Mouse (Mus musculus) lung, postnatal 10 days (tissue): ENCODE data around the gene Dmac2.
"Not testable (repeated sequence)": the region's sequence is repeated elsewhere in the genome, so short reads cannot be mapped to it uniquely, and the experiment has no call there.

Experiments
- DNase-seq: peaks from one replicate; pipeline ENCODE4 v3.0.0; 2021

Gene Dmac2

GRCm38 (mm10) chr7:25618865-25619721 is at the start of gene Dmac2:
Gene Dmac2 (plus strand): TSS chr7:25619414.
- peak; percentile 95 for DNase-seq

- not testable (repeated sequence) for DNase-seq
Observed at GRCm38 (mm10) chr7:25573806-25574205, 45.4 kb upstream of the Dmac2 start.

- no peak for DNase-seq
Observed at GRCm38 (mm10) chr7:25575105-25575504, 44.1 kb upstream of the Dmac2 start.

- DNase-seq, result no peak
Observed at GRCm38 (mm10) chr7:25575870-25576269, 43.3 kb upstream of the Dmac2 start.

GRCm38 (mm10) chr7:25576308-25576707 is 42.9 kb upstream of the Dmac2 start:
- DNase-seq, result not testable (repeated sequence)

GRCm38 (mm10) chr7:25576793-25577437 is 42.3 kb upstream of the Dmac2 start:
- not testable (repeated sequence) for DNase-seq

- no peak for DNase-seq
Observed at GRCm38 (mm10) chr7:25579441-25579840, 39.8 kb upstream of the Dmac2 start.

- no peak for DNase-seq
Observed at GRCm38 (mm10) chr7:25582301-25582810, 36.9 kb upstream of the Dmac2 start.

- no peak for DNase-seq
Observed at GRCm38 (mm10) chr7:25584651-25585050, 34.6 kb upstream of the Dmac2 start.

GRCm38 (mm10) chr7:25585351-25586204 is 33.6 kb upstream of the Dmac2 start:
- no peak for DNase-seq

- no peak for DNase-seq
Observed at GRCm38 (mm10) chr7:25591226-25591625, 28.0 kb upstream of the Dmac2 start.

- no peak for DNase-seq
Observed at GRCm38 (mm10) chr7:25593859-25594258, 25.4 kb upstream of the Dmac2 start.

- DNase-seq, result peak; percentile 76
Observed at GRCm38 (mm10) chr7:25599663-25600062, 19.6 kb upstream of the Dmac2 start.

GRCm38 (mm10) chr7:25600666-25601065 is 18.5 kb upstream of the Dmac2 start:
- no peak for DNase-seq

GRCm38 (mm10) chr7:25601346-25601745 is 17.9 kb upstream of the Dmac2 start:
- DNase-seq, result no peak

- no peak for DNase-seq
Observed at GRCm38 (mm10) chr7:25606625-25607063, 12.6 kb upstream of the Dmac2 start.

- DNase-seq, result no peak
Observed at GRCm38 (mm10) chr7:25607196-25607595, 12.0 kb upstream of the Dmac2 start.

GRCm38 (mm10) chr7:25610056-25610455 is 9.2 kb upstream of the Dmac2 start:
- no peak for DNase-seq

- no peak for DNase-seq
Observed at GRCm38 (mm10) chr7:25611501-25611900, 7.7 kb upstream of the Dmac2 start.

GRCm38 (mm10) chr7:25614086-25614485 is 5.1 kb upstream of the Dmac2 start:
- DNase-seq, result no peak

GRCm38 (mm10) chr7:25614831-25615705 is 4.1 kb upstream of the Dmac2 start:
- no peak for DNase-seq

GRCm38 (mm10) chr7:25615706-25616011 is 3.6 kb upstream of the Dmac2 start, which contains the start of gene Erich4:
Gene Erich4 (minus strand): TSS chr7:25615892.
- no peak for DNase-seq
